Mouse (Mus musculus) heart, postnatal 0 days (tissue): ENCODE measurements around the gene Cd3eap. TPM values are rescaled to one million over a fixed set of nuclear protein-coding genes. Genes with fewer than 3 reads are reported as not detected.
A peak's percentile ranks its signal among the peaks of the same experiment; 100 is the strongest.

ENCODE experiments used
- ATAC-seq: fragments of 200-750 bp; cut with Nextera tagmentation; 2 replicates; pipeline ENCODE4 v1.8.0; 2017; ENCODE audit warnings: low read depth, moderate number of reproducible peaks, moderate library complexity; ENCODE audit not compliant: insufficient read depth
- DNase-seq: peaks from one replicate; pipeline ENCODE4 v3.0.0-alpha.2; 2016; ENCODE audit warnings: low spot score
- H3K27ac ChIP-seq: fragments of 300-500 bp; sonication (generic); 2 replicates; pipeline ENCODE4 v1.5.1; 2014; ENCODE audit warnings: low read depth, mild to moderate bottlenecking
- H3K27me3 ChIP-seq: fragments of 300-500 bp; sonication (generic); 2 replicates; pipeline ENCODE4 v1.6.1; 2014; ENCODE audit warnings: low read length, mixed read lengths; ENCODE audit not compliant: control insufficient read depth, insufficient read depth
- H3K36me3 ChIP-seq: fragments of 300-500 bp; sonication (generic); replicated peaks from 2 replicates; pipeline ENCODE4 v1.6.1; 2014; ENCODE audit warnings: low read length, mixed read lengths; ENCODE audit not compliant: control insufficient read depth, insufficient read depth
- H3K4me1 ChIP-seq: fragments of 300-500 bp; sonication (generic); 2 replicates; pipeline ENCODE4 v1.6.1; 2014; ENCODE audit warnings: antibody characterized with exemption; ENCODE audit not compliant: control insufficient read depth, insufficient read depth
- H3K4me2 ChIP-seq: fragments of 300-500 bp; sonication (generic); 2 replicates; pipeline ENCODE4 v1.6.1; 2014; ENCODE audit warnings: low read depth, mild to moderate bottlenecking, low read length, moderate library complexity
- H3K4me3 ChIP-seq: fragments of 300-500 bp; sonication (generic); 2 replicates; pipeline ENCODE4 v1.5.1; 2014; ENCODE audit warnings: low read depth, low read length
- H3K9ac ChIP-seq: fragments of 300-500 bp; sonication (generic); replicated peaks from 2 replicates; pipeline ENCODE4 v1.6.1; 2014; ENCODE audit warnings: low read depth, low read length, mixed read lengths
- H3K9me3 ChIP-seq: fragments of 300-500 bp; sonication (generic); replicated peaks from 2 replicates; pipeline ENCODE4 v1.6.1; 2016; ENCODE audit warnings: low read length; ENCODE audit not compliant: control insufficient read depth
- CTCF ChIP-seq: IDR thresholded peaks from 2 replicates; pipeline ENCODE4 v1.5.1; 2016; ENCODE audit warnings: antibody characterized with exemption, control low read depth, low read depth
- EP300 ChIP-seq: IDR thresholded peaks from 2 replicates; pipeline ENCODE4 v1.6.1; 2016; ENCODE audit warnings: antibody characterized with exemption, low read depth
- WGBS: fragments of 180-500 bp; shearing (Covaris S2); extraction: QIAGEN DNeasy Blood & Tissue Kit; methylation state at CpG from one replicate; pipeline ENCODE4 v1.1.7; 2014; 5-methylcytosine and 5-hydroxymethylcytosine counted together
- polyA plus RNA-seq: library from polyadenylated mRNA; unstranded; fragments of >200 nt; fragmentation: Nextera tagmentation; extraction: Ambion mirVana; gene quantifications from 2 replicates; pipeline ENCODE4 v1.2.1, GENCODE M21; 2015
- total RNA-seq: library from RNA; depleted of rRNA; stranded (reverse); fragments of >200 nt; gene quantifications from 2 replicates; pipeline ENCODE4 v1.2.3, GENCODE M21; 2014; ENCODE audit warnings: low replicate concordance

Cd3eap gene
- total and polyA plus RNA-seq, 2 experiments from 2014 or later = 3.2 to 11.7 TPM

- ATAC-seq (no peak), DNase-seq (no peak)
- TF ChIP-seq EP300 (no peak), CTCF (no peak)
- no peaks in the 10 kb centered on the region for H3K9me3 ChIP-seq
- no peaks in the 10 kb centered on the region for H3K36me3 ChIP-seq
- H3K4me1 ChIP-seq = peaks cover 16% of the 10 kb centered on the region; the same call in 1 of the 2 replicates
- no peak overlapping the region for H3K9ac ChIP-seq
- no peak overlapping the region for H3K4me2 ChIP-seq
- H3K4me3 ChIP-seq = no peak overlapping the region
- H3K27me3 ChIP-seq = no peaks in the 10 kb centered on the region
- 79% methylated on average over 7 of the region's 7 CpGs for WGBS
- no peak overlapping the region for H3K27ac ChIP-seq
These were observed 40.6 kb downstream of the Cd3eap start for GRCm38 (mm10) chr7:19318676-19319075.

DNA sequence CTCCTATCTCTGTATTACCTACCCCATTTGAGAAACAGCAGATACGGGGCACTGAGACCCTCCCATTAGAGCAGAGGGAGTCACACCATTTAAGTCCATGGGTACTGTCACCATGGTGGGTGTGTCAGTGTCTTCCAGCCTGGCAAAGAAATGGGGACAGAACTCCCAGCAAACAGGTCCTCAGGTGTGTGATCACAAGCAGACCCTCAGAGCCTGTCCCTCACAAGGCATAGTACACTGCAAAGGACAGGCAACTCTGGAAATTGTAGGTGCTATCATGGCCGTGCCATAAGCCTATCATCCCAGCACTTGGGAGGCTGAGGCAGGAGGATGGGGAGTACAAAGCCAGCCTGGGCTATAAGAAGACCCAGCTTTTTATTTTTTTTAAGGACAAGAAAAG lies 41.1 kb downstream of the Cd3eap start:
- no peak overlapping the region for H3K4me2 ChIP-seq
- no peak overlapping the region for H3K9ac ChIP-seq
- WGBS = 65% methylated on average over 2 of the region's 2 CpGs
- H3K4me1 ChIP-seq = peaks cover 16% of the 10 kb centered on the region; the same call in 1 of the 2 replicates
- H3K4me3 ChIP-seq = no peak overlapping the region
- DNase-seq (no peak), ATAC-seq (no peak)
- H3K27me3 ChIP-seq = no peaks in the 10 kb centered on the region
- H3K9me3 ChIP-seq = no peaks in the 10 kb centered on the region
- no peak overlapping the region for H3K27ac ChIP-seq
- H3K36me3 ChIP-seq = no peaks in the 10 kb centered on the region
- TF ChIP-seq EP300 (no peak), CTCF (no peak)

GRCm38 (mm10) chr7:19316451-19317161 lies 42.7 kb downstream of the Cd3eap start:
- Histone ChIP-seq H3K27me3 (no peaks in the 10 kb centered on the region), H3K27ac (peak overlapping the region; percentile 63), H3K4me1 (peaks cover 16% of the 10 kb centered on the region; the same call in 1 of the 2 replicates), H3K36me3 (no peaks in the 10 kb centered on the region), H3K9ac (no peak overlapping the region), H3K4me2 (no peak overlapping the region), H3K4me3 (no peak overlapping the region), H3K9me3 (no peaks in the 10 kb centered on the region)
- 38% methylated on average over 14 of the region's 14 CpGs for WGBS
- DNase-seq (peak; percentile 22), ATAC-seq (no peak)
- no peak for TF ChIP-seq EP300
- no peak for TF ChIP-seq CTCF

- no peak overlapping the region for H3K27ac ChIP-seq
- H3K36me3 ChIP-seq = no peaks in the 10 kb centered on the region
- H3K4me3 ChIP-seq = no peak overlapping the region
- H3K9ac ChIP-seq = no peak overlapping the region
- WGBS = 36% methylated on average over 5 of the region's 5 CpGs
- ATAC-seq = no peak
- H3K9me3 ChIP-seq = no peaks in the 10 kb centered on the region
- H3K27me3 ChIP-seq = no peaks in the 10 kb centered on the region
- TF ChIP-seq CTCF (no peak), EP300 (no peak)
- DNase-seq = no peak
- H3K4me2 ChIP-seq = no peak overlapping the region
- H3K4me1 ChIP-seq = 0 out of 2 replicates have a peak, but pooled peaks cover 6% of the 10 kb centered on the region
These were observed 45.2 kb downstream of the Cd3eap start for GRCm38 (mm10) chr7:19314033-19314432.

GRCm38 (mm10) chr7:19311991-19312390 lies 47.3 kb downstream of the Cd3eap start:
- no peaks in the 10 kb centered on the region for H3K36me3 ChIP-seq
- WGBS = 38% methylated on average over 4 of the region's 4 CpGs
- no peak overlapping the region for H3K4me3 ChIP-seq
- TF ChIP-seq CTCF (no peak), EP300 (no peak)
- H3K9me3 ChIP-seq = no peaks in the 10 kb centered on the region
- 0 out of 2 replicates have a peak, but pooled peaks cover 4% of the 10 kb centered on the region for H3K4me1 ChIP-seq
- no peak for DNase-seq
- H3K27me3 ChIP-seq = no peaks in the 10 kb centered on the region
- no peak overlapping the region for H3K27ac ChIP-seq
- no peak for ATAC-seq
- H3K9ac ChIP-seq = no peak overlapping the region
- H3K4me2 ChIP-seq = no peak overlapping the region
